Mouse (Mus musculus) myocyte (in vitro differentiated cells): ENCODE measurements at regions not wholly inside any gene's neighbourhood (a gene's known extent, or its start where the extent isn't known, plus 50 kb on each side); places are given as distances from the start of the nearest gene placed in this dataset.

Source experiments
- CEBPB ChIP-seq: IDR thresholded peaks from 2 replicates; pipeline ENCODE4 v1.6.1; 2011; ENCODE audit warnings: mild to moderate bottlenecking, moderate library complexity; ENCODE audit not compliant: poor library complexity, insufficient read depth, severe bottlenecking
- POLR2A ChIP-seq: IDR thresholded peaks from one replicate; pipeline ENCODE4 v1.6.1; 2011; ENCODE audit warnings: low read depth, mild to moderate bottlenecking, control low read depth, moderate library complexity; ENCODE audit not compliant: insufficient read length
- POLR2AphosphoS2 ChIP-seq: IDR thresholded peaks from one replicate; pipeline ENCODE4 v1.6.1; 2011; ENCODE audit warnings: low read depth, control low read depth; ENCODE audit not compliant: insufficient read length
- USF1 ChIP-seq: IDR thresholded peaks from one replicate; pipeline ENCODE4 v1.6.1; 2011; ENCODE audit warnings: low read depth, mild to moderate bottlenecking, control low read depth, moderate library complexity

GRCm38 (mm10) chr13:118272904-118273303 lies 113.5 kb upstream of the B430218F22Rik start:
- no peak for TF ChIP-seq USF1
- TF ChIP-seq POLR2A = no peak
- TF ChIP-seq CEBPB = no peak
- TF ChIP-seq POLR2AphosphoS2 = no peak
